Mouse (Mus musculus): ENCODE measurements around the gene Phb. TPM values are rescaled to one million over a fixed set of nuclear protein-coding genes. Genes with fewer than 3 reads are reported as not detected.

Gene Phb
- polyA plus RNA-seq, 1 experiment from 2014 or later: 130 TPM

- Histone ChIP-seq H3K27ac (ENCODE audit: low read length) (no peak overlapping the region), H3K9me3 (replicated peaks; ENCODE audit: control insufficient read depth, low read length) (no peaks in the 10 kb centered on the region), H3K36me3 (ENCODE audit: control insufficient read depth, insufficient read depth) (no peaks in the 10 kb centered on the region), H3K4me1 (ENCODE audit: control insufficient read depth, low read depth, low read length) (no peaks in the 10 kb centered on the region), H3K9ac (ENCODE audit: low read depth, low read length) (no peak overlapping the region), H3K27me3 (ENCODE audit: control insufficient read depth, insufficient read depth, low read depth, low read length) (peaks cover 3% of the 10 kb centered on the region; the same call in 1 of the 2 replicates), H3K4me2 (ENCODE audit: low read depth, low read length) (no peak overlapping the region), H3K4me3 (ENCODE audit: low read depth, low read length) (no peak overlapping the region)
- no peak for ATAC-seq (ENCODE audit: low read depth)
- WGBS (ENCODE audit: insufficient replicate concordance): 56% methylated on average over 6 of the region's 6 CpGs
Measured at GRCm38 (mm10) chr11:95632474-95632873, 34.3 kb upstream of the Phb start.

GRCm38 (mm10) chr11:95633512-95634000 is 33.2 kb upstream of the Phb start:
- H3K27me3 ChIP-seq (ENCODE audit: control insufficient read depth, insufficient read depth, low read depth, low read length): peaks cover 3% of the 10 kb centered on the region; the same call in 1 of the 2 replicates
- H3K4me2 ChIP-seq (ENCODE audit: low read depth, low read length): no peak overlapping the region
- H3K4me3 ChIP-seq (ENCODE audit: low read depth, low read length): no peak overlapping the region
- ATAC-seq (ENCODE audit: low read depth): no peak
- 59% methylated on average over 2 of the region's 2 CpGs for WGBS (ENCODE audit: insufficient replicate concordance)
- H3K4me1 ChIP-seq (ENCODE audit: control insufficient read depth, low read depth, low read length): no peaks in the 10 kb centered on the region
- no peak overlapping the region for H3K27ac ChIP-seq (ENCODE audit: low read length)
- H3K9ac ChIP-seq (ENCODE audit: low read depth, low read length): no peak overlapping the region
- H3K36me3 ChIP-seq (ENCODE audit: control insufficient read depth, insufficient read depth): no peaks in the 10 kb centered on the region
- H3K9me3 ChIP-seq (replicated peaks; ENCODE audit: control insufficient read depth, low read length): no peaks in the 10 kb centered on the region

GRCm38 (mm10) chr11:95635030-95635429 is 31.7 kb upstream of the Phb start:
- no peak for ATAC-seq (ENCODE audit: low read depth)
- Histone ChIP-seq H3K27me3 (ENCODE audit: control insufficient read depth, insufficient read depth, low read depth, low read length) (0 out of 2 replicates have a peak, but pooled peaks cover 2% of the 10 kb centered on the region), H3K27ac (ENCODE audit: low read length) (no peak overlapping the region), H3K9me3 (replicated peaks; ENCODE audit: control insufficient read depth, low read length) (no peaks in the 10 kb centered on the region), H3K4me3 (ENCODE audit: low read depth, low read length) (no peak overlapping the region), H3K4me1 (ENCODE audit: control insufficient read depth, low read depth, low read length) (no peaks in the 10 kb centered on the region), H3K36me3 (ENCODE audit: control insufficient read depth, insufficient read depth) (no peaks in the 10 kb centered on the region), H3K9ac (ENCODE audit: low read depth, low read length) (no peak overlapping the region), H3K4me2 (ENCODE audit: low read depth, low read length) (no peak overlapping the region)
- WGBS (ENCODE audit: insufficient replicate concordance): 5% methylated on average over 2 of the region's 2 CpGs

GRCm38 (mm10) chr11:95640751-95641150 is 26.0 kb upstream of the Phb start:
- no peak for ATAC-seq (ENCODE audit: low read depth)
- Histone ChIP-seq H3K9me3 (replicated peaks; ENCODE audit: control insufficient read depth, low read length) (no peaks in the 10 kb centered on the region), H3K36me3 (ENCODE audit: control insufficient read depth, insufficient read depth) (no peaks in the 10 kb centered on the region), H3K27ac (ENCODE audit: low read length) (no peak overlapping the region), H3K4me2 (ENCODE audit: low read depth, low read length) (no peak overlapping the region), H3K4me3 (ENCODE audit: low read depth, low read length) (no peak overlapping the region), H3K4me1 (ENCODE audit: control insufficient read depth, low read depth, low read length) (no peaks in the 10 kb centered on the region), H3K27me3 (ENCODE audit: control insufficient read depth, insufficient read depth, low read depth, low read length) (peaks cover 37% of the 10 kb centered on the region), H3K9ac (ENCODE audit: low read depth, low read length) (no peak overlapping the region)
- WGBS (ENCODE audit: insufficient replicate concordance): 41% methylated on average over 2 of the region's 2 CpGs

DNA sequence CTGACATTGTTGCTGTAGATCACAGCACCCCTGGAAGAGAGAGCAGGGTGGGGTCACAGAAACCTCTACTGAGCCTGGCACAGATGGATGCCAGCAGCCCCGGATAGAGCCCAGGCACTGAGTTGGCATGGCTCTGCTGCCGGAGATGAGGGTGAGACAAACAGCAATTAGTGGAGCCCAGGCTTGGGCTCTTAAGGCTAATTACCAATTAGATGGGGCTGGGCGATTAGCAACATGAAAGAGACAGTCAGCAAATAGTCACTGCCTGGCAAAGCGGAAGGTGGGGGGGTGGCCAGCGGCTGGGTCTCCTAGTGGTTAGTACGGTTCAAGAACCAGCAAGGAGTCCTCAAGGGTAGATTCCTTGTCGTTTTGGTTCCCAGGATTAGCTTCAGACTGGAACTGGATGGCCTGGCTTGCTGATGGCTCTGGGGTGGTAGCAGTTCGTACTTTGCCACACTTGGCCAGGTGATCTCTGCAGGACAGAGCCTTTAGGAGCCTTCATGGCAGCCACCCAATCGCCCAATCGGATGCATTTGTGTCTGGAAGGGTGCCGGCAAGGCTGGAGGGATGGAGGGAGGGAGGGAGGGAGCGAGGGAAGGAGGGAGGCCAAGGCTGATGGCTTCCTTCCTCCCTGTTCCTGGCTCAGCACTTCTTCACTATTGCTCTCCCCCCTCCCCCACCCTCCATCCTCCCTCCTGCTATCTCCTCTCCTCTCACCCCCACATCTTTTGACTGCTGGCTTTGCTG is 24.1 kb upstream of the Phb start:
- Histone ChIP-seq H3K9me3 (replicated peaks; ENCODE audit: control insufficient read depth, low read length) (no peaks in the 10 kb centered on the region), H3K27me3 (ENCODE audit: control insufficient read depth, insufficient read depth, low read depth, low read length) (peaks cover 55% of the 10 kb centered on the region), H3K9ac (ENCODE audit: low read depth, low read length) (no peak overlapping the region), H3K27ac (ENCODE audit: low read length) (no peak overlapping the region), H3K4me3 (ENCODE audit: low read depth, low read length) (no peak overlapping the region), H3K36me3 (ENCODE audit: control insufficient read depth, insufficient read depth) (no peaks in the 10 kb centered on the region), H3K4me2 (ENCODE audit: low read depth, low read length) (no peak overlapping the region), H3K4me1 (ENCODE audit: control insufficient read depth, low read depth, low read length) (no peaks in the 10 kb centered on the region)
- 21% methylated on average over 11 of the region's 12 CpGs for WGBS (ENCODE audit: insufficient replicate concordance)
- ATAC-seq (ENCODE audit: low read depth): no peak

- Histone ChIP-seq H3K4me2 (ENCODE audit: low read depth, low read length) (no peak overlapping the region), H3K9me3 (replicated peaks; ENCODE audit: control insufficient read depth, low read length) (no peaks in the 10 kb centered on the region), H3K36me3 (ENCODE audit: control insufficient read depth, insufficient read depth) (no peaks in the 10 kb centered on the region), H3K27ac (ENCODE audit: low read length) (no peak overlapping the region), H3K27me3 (ENCODE audit: control insufficient read depth, insufficient read depth, low read depth, low read length) (peaks cover 55% of the 10 kb centered on the region), H3K9ac (ENCODE audit: low read depth, low read length) (no peak overlapping the region), H3K4me1 (ENCODE audit: control insufficient read depth, low read depth, low read length) (no peaks in the 10 kb centered on the region), H3K4me3 (ENCODE audit: low read depth, low read length) (no peak overlapping the region)
- WGBS (ENCODE audit: insufficient replicate concordance): 29% methylated on average over 5 of the region's 5 CpGs
- ATAC-seq (ENCODE audit: low read depth): no peak
Measured at GRCm38 (mm10) chr11:95643856-95644255, 22.9 kb upstream of the Phb start.

- no peak for ATAC-seq (ENCODE audit: low read depth)
- Histone ChIP-seq H3K36me3 (ENCODE audit: control insufficient read depth, insufficient read depth) (no peaks in the 10 kb centered on the region), H3K4me2 (ENCODE audit: low read depth, low read length) (no peak overlapping the region), H3K27me3 (ENCODE audit: control insufficient read depth, insufficient read depth, low read depth, low read length) (peaks cover 55% of the 10 kb centered on the region), H3K9me3 (replicated peaks; ENCODE audit: control insufficient read depth, low read length) (no peaks in the 10 kb centered on the region), H3K4me1 (ENCODE audit: control insufficient read depth, low read depth, low read length) (no peaks in the 10 kb centered on the region), H3K27ac (ENCODE audit: low read length) (no peak overlapping the region), H3K4me3 (ENCODE audit: low read depth, low read length) (no peak overlapping the region), H3K9ac (ENCODE audit: low read depth, low read length) (no peak overlapping the region)
- 47% methylated on average over 7 of the region's 7 CpGs for WGBS (ENCODE audit: insufficient replicate concordance)
Measured at GRCm38 (mm10) chr11:95644381-95644780, 22.4 kb upstream of the Phb start.

DNA sequence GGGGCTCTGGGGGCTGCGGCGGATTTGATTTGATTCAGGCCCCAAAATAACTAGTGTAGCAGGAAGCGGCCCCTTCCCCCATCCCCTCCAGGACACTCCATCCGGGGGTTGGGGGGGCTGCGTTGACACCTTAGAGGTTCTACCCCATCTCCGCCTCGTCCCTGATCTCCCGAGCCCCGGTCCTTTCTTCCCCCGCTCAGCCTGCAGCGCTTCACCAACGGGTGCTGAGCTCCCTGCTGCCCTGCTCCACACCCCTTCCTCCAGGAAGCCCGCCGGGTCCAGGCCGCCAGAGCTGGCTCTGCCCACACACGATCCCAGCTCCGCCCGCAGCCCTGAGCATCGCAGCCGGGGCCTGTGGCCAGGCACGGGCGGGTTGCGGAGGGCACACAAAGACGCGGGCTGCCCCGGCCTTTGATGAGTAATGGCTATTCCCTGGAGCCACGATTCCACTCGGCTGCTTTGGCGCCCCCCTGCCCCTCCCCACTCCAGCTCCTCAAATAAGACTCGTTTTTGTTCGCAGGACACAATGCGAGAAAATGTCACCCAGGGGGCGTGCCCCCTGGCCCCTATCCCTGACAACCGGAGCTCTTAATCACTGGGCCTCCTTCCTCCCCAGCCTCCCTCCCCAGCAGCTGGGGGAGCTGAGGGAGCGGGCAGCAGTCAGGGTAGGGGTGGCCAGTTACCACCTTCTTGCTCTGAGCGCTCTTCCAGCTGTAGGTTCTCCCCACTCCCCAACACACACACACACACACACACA is 21.2 kb upstream of the Phb start:
- Histone ChIP-seq H3K4me3 (ENCODE audit: low read depth, low read length) (no peak overlapping the region), H3K4me1 (ENCODE audit: control insufficient read depth, low read depth, low read length) (no peaks in the 10 kb centered on the region), H3K36me3 (ENCODE audit: control insufficient read depth, insufficient read depth) (no peaks in the 10 kb centered on the region), H3K27ac (ENCODE audit: low read length) (no peak overlapping the region), H3K9me3 (replicated peaks; ENCODE audit: control insufficient read depth, low read length) (no peaks in the 10 kb centered on the region), H3K27me3 (ENCODE audit: control insufficient read depth, insufficient read depth, low read depth, low read length) (peaks cover 53% of the 10 kb centered on the region), H3K4me2 (ENCODE audit: low read depth, low read length) (no peak overlapping the region), H3K9ac (ENCODE audit: low read depth, low read length) (no peak overlapping the region)
- no peak for ATAC-seq (ENCODE audit: low read depth)
- 3% methylated on average over 36 of the region's 36 CpGs for WGBS (ENCODE audit: insufficient replicate concordance)

GRCm38 (mm10) chr11:95646154-95646490 is 20.6 kb upstream of the Phb start:
- Histone ChIP-seq H3K4me3 (ENCODE audit: low read depth, low read length) (no peak overlapping the region), H3K27me3 (ENCODE audit: control insufficient read depth, insufficient read depth, low read depth, low read length) (peaks cover 53% of the 10 kb centered on the region), H3K27ac (ENCODE audit: low read length) (no peak overlapping the region), H3K9ac (ENCODE audit: low read depth, low read length) (no peak overlapping the region), H3K9me3 (replicated peaks; ENCODE audit: control insufficient read depth, low read length) (no peaks in the 10 kb centered on the region), H3K4me1 (ENCODE audit: control insufficient read depth, low read depth, low read length) (no peaks in the 10 kb centered on the region), H3K36me3 (ENCODE audit: control insufficient read depth, insufficient read depth) (no peaks in the 10 kb centered on the region), H3K4me2 (ENCODE audit: low read depth, low read length) (no peak overlapping the region)
- ATAC-seq (ENCODE audit: low read depth): no peak
- WGBS (ENCODE audit: insufficient replicate concordance): 45% methylated on average over 3 of the region's 3 CpGs
